Mouse (Mus musculus) left cerebral cortex, postnatal 14 days (tissue): ENCODE data around the gene Glb1. TPM values are rescaled to one million over a fixed set of nuclear protein-coding genes. Genes with fewer than 3 reads are reported as not detected.

ENCODE experiments used
- DNase-seq, 2 experiments: peaks; one replicate each; pipeline ENCODE4 v3.0.0; 2021 to 2022; ENCODE audit warnings: low spot score in 2 of 2, mixed read lengths in 1 of 2
- intact Hi-C: fragments of 180-260 bp; cut with DNase I; formaldehyde crosslinking; loops from one replicate; pipeline ENCODE4 v1.15.1; 2025
- total RNA-seq, 2 experiments: library from RNA; stranded (reverse); gene quantifications; 2 replicates each; pipeline ENCODE4 v1.2.3; 2021

Glb1 gene
- total RNA-seq, 2 experiments from 2014 or later: 28.1 to 30.2 TPM

- DNase-seq: no peak
- intact Hi-C loops: no loop called here
Measured at GRCm38 (mm10) chr9:114426201-114426600, 25.3 kb downstream of the Glb1 start.

- intact Hi-C loops: no loop called here
- no peak for DNase-seq
Measured at GRCm38 (mm10) chr9:114427425-114427824, 26.5 kb downstream of the Glb1 start.

GRCm38 (mm10) chr9:114428103-114428834 lies 27.4 kb downstream of the Glb1 start:
- DNase-seq: no peak
- intact Hi-C loops: no loop called here

DNA sequence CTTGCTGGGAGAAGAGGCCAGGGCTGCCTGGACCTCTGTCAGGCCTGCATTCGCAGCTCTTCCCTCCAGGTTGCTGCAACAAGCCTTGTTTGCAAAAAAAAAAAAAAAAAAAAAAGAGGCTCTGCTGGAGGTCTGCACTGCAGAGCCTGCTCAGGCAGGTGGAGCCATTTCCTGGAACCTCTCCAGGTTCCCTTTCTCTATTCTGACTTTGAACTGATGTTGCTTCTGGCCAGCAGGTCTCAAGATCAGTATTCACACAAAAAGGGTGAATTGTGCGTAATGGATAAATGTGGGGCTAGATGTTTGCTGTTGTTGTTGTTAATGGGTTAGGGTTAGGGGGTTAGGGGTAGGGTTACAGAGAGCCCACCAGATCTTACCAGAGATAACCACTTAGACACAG lies 34.8 kb downstream of the Glb1 start:
- DNase-seq: no peak
- intact Hi-C loops: no loop called here

- intact Hi-C loops: no loop called here
- DNase-seq: no peak
Measured at GRCm38 (mm10) chr9:114440548-114440947, 39.7 kb downstream of the Glb1 start.

GRCm38 (mm10) chr9:114442225-114442624 lies 41.3 kb downstream of the Glb1 start:
- DNase-seq: no peak
- intact Hi-C loops: no loop called here

- DNase-seq: no peak
- intact Hi-C loops: no loop called here
Measured at GRCm38 (mm10) chr9:114442893-114443292, 42.0 kb downstream of the Glb1 start.

GRCm38 (mm10) chr9:114443351-114443750 lies 42.5 kb downstream of the Glb1 start:
- no peak for DNase-seq
- intact Hi-C loops: no loop called here

DNA sequence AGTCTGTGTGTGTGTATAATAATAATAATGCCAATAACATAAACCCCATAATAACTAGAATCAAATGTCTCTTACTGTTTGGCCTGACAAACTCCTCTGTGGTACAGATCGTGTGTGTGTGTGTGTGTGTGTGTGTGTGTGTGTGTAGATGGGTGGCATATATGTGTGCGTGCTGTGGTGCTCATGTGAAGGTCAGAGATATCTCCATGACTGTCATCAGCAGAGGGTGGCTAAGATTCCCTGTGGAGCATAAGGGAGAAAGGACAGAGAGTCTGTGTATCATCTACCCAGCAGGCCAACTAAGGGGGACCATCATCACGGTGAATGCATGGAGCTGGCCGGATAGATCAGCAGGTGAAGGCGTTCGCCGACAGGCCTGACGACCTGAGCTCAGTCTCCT lies 46.0 kb downstream of the Glb1 start:
- DNase-seq: no peak
- intact Hi-C loops: no loop called here

- DNase-seq: no peak
- intact Hi-C loops: no loop called here
Measured at GRCm38 (mm10) chr9:114448700-114449099, 47.8 kb downstream of the Glb1 start.

DNA sequence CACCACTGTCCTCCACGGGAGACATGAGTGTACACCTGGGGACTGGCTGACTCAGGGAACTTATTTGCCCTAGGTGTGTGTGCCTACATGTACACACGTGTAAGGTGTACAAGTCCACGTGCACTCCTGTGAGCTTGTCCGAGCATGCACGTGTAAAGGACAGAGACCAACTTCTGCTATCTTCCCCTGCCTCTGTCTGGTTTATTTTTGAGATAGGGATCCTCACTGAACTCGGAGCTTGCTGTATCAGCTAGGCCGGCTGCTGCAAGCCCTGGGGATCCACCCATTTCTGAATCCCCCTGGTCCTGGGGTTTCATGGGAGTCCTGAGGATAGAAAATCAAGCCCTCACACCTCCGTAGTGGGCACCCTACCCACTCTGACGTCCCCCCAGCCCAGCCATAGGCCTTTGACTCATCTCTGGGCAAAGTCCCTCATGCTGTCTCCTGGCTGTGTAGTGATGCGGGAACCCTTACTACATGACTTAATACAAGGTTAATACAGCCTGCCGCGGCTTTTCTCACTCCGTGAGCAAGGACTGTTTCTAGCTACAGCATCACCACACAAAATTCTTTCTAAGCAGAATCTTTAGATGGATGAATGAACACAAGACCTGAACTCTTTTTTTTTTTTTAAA lies 48.4 kb downstream of the Glb1 start:
- DNase-seq: no peak
- intact Hi-C loops: no loop called here

DNA sequence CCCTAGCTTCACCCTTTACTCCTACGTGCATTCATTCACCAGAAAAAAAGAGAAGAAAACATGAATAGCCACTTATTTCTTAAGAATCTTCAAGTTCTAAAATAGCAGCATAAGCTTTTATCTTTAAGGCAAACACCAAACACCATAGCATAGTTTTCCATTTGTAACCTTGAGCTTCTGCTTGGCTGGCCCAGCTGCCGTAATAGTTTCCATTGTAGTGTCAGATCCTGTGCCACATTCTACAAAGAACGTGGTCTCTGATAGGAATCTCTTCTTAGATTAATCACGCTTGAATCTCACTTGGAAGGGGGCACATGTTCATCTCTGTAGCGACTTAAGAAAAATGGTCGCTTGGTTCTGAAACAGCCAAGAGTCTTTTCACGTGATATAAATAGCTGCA lies 50.7 kb downstream of the Glb1 start:
- intact Hi-C loops: no loop called here
- DNase-seq: no peak

- DNase-seq: no peak
Measured at GRCm38 (mm10) chr9:114452418-114452817, 51.5 kb downstream of the Glb1 start.

DNA sequence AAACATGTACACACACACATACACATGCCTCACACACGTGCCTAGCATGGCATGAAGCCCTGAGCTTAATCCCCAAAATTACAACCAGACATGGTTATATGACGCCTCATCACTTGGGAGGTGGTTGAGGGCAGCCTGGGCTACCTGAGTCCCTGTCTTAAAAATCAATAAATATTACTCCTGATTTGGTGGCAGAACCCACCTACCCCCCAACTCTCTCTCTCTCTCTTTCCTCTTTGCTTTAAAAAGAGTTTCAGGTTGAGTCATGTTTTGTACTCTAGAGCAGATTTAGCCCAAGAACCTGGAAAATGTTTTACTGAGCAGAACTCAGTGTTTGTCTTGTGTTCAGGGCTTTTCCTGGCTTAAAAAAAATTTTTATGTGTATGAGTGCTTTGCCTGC lies 54.5 kb downstream of the Glb1 start:
- intact Hi-C loops: no loop called here
- DNase-seq: no peak

More at GRCm38 (mm10) chr9:114452418-114452817, 51.5 kb downstream of the Glb1 start:
- intact Hi-C loops: no loop called here

GRCm38 (mm10) chr9:114458436-114458835 lies 57.6 kb downstream of the Glb1 start:
- intact Hi-C loops: no loop called here
- DNase-seq: no peak

DNA sequence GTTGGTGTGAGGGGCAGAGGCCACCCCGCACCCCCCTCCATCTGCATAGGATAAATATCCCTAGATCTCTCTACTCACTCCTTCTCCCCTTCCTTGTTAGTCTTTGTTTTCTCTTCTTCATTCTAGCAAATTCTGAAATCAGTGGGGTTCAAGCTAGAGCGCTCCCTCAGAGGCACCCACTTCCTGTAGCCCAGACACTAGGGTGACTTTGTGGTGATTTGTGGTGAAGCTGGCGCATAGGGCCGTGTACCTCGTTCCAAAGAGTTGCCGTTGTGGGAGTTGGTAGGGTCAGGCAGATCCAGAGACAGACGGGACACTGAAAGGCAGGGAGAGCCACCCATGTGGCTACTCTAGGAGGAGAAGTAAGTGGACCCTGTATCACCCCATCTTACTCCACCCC lies 61.7 kb downstream of the Glb1 start:
- DNase-seq: no peak
- intact Hi-C loops: no loop called here

DNA sequence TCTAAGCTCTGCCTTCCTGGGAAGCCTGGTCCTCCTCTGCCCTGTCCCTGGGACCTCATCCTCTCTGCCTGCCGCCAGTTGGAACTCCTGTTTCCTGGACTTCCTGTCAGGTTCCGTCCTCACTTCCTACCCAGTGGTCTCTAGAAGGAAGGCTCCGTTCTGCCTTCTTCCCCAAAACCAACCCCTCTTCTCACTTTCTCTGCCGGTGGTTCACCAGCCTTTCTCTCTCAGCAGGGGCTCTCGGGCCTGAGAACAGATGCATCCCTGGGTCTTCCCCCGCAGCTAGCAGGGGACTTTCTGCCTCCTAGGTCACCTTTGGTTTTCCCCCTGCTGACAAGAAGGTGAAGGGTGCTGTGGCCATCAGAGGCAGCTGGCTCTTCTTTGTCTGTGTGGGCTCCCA lies 64.6 kb downstream of the Glb1 start:
- no peak for DNase-seq
- intact Hi-C loops: no loop called here

GRCm38 (mm10) chr9:114466871-114467270 lies 66.0 kb downstream of the Glb1 start:
- no peak for DNase-seq
- intact Hi-C loops: no loop called here

DNA sequence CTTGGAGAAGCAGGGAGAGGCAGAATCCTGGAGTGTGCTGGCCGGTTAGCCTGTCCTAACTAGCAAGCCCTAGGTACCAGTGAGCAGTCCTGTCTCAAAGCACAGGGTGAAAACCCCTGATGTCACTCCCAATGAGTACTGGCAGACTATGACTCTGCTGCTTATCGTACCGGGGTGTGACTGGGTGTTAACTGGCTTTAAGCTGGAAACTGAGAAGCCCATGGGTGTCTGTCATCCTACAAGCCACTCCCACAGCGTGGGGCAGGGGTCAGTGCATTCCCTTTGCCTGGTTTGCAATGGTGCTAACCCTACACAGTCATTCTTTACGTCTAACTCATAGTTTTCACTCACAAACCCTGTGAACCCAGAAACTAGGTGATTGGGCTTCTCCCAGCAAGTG lies 67.3 kb downstream of the Glb1 start:
- intact Hi-C loops: no loop called here
- DNase-seq: no peak

GRCm38 (mm10) chr9:114468701-114469100 lies 67.8 kb downstream of the Glb1 start:
- no peak for DNase-seq
- intact Hi-C loops: no loop called here

- intact Hi-C loops: no loop called here
- DNase-seq: no peak
Measured at GRCm38 (mm10) chr9:114471892-114472291, 71.0 kb downstream of the Glb1 start.
